Mouse (Mus musculus) spleen, adult 18-20 months (tissue): Measurements from ENCODE around the gene Snrpc.
"Not testable (repeated sequence)": the region's sequence is repeated elsewhere in the genome, so short reads cannot be mapped to it uniquely, and the experiment has no call there.

Experiments used
- DNase-seq, 2 experiments: peaks; one replicate each; pipeline ENCODE4 v3.0.0; 2022; ENCODE audit warnings: mixed read lengths in 2 of 2

Snrpc gene

GRCm38 (mm10) chr17:27837850-27838249, at the start of gene Snrpc:
TSS of gene Snrpc (plus strand) at chr17:27838150.
- DNase-seq = not testable (repeated sequence)

GRCm38 (mm10) chr17:27788456-27789172, 49.3 kb upstream of the Snrpc start:
- DNase-seq = no peak

- DNase-seq = no peak
These were observed 47.9 kb upstream of the Snrpc start for GRCm38 (mm10) chr17:27790015-27790414.

- DNase-seq = no peak
These were observed 47.0 kb upstream of the Snrpc start for GRCm38 (mm10) chr17:27790976-27791375.

- no peak for DNase-seq
These were observed 46.4 kb upstream of the Snrpc start for GRCm38 (mm10) chr17:27791556-27791955.

- no peak for DNase-seq
These were observed 45.4 kb upstream of the Snrpc start for GRCm38 (mm10) chr17:27792516-27792915.

GRCm38 (mm10) chr17:27793144-27793543, 44.8 kb upstream of the Snrpc start:
- DNase-seq = no peak

GRCm38 (mm10) chr17:27796780-27797179, 41.2 kb upstream of the Snrpc start:
- no peak for DNase-seq

GRCm38 (mm10) chr17:27797341-27797872, 40.5 kb upstream of the Snrpc start:
- DNase-seq = no peak

- DNase-seq = no peak
These were observed 38.0 kb upstream of the Snrpc start for GRCm38 (mm10) chr17:27799771-27800584.

GRCm38 (mm10) chr17:27800710-27801648, 37.0 kb upstream of the Snrpc start:
- no peak for DNase-seq

GRCm38 (mm10) chr17:27803752-27804151, 34.2 kb upstream of the Snrpc start:
- DNase-seq = no peak

- DNase-seq = no peak
These were observed 33.7 kb upstream of the Snrpc start for GRCm38 (mm10) chr17:27804156-27804690.

- DNase-seq = no peak
These were observed 32.9 kb upstream of the Snrpc start for GRCm38 (mm10) chr17:27804803-27805770.

- no peak for DNase-seq
These were observed 30.3 kb upstream of the Snrpc start for GRCm38 (mm10) chr17:27807542-27808078.

GRCm38 (mm10) chr17:27810569-27811331, 27.2 kb upstream of the Snrpc start:
- no peak for DNase-seq

- DNase-seq = no peak
These were observed 26.0 kb upstream of the Snrpc start for GRCm38 (mm10) chr17:27811980-27812379.

GRCm38 (mm10) chr17:27814606-27815005, 23.3 kb upstream of the Snrpc start:
- no peak for DNase-seq

GRCm38 (mm10) chr17:27819011-27819410, 18.9 kb upstream of the Snrpc start:
- no peak for DNase-seq

- no peak for DNase-seq
These were observed 18.4 kb upstream of the Snrpc start for GRCm38 (mm10) chr17:27819521-27819970.
